Mouse (Mus musculus) erythroblast, adult 5-6 weeks (primary cell): Measurements from ENCODE around the gene Aspscr1. TPM values are rescaled to one million over a fixed set of nuclear protein-coding genes. Genes with fewer than 3 reads are reported as not detected.

Source experiments
- ATAC-seq: replicated peaks from 2 replicates; pipeline ENCODE4 v1.8.0; 2016; ENCODE audit warnings: moderate number of reproducible peaks, mild to moderate bottlenecking, moderate TSS enrichment, inconsistent platforms; ENCODE audit not compliant: poor library complexity, low FRiP score, severe bottlenecking
- total RNA-seq, 2 experiments: library from RNA; stranded (forward) in 1 of 2; stranded (reverse) in 1 of 2; fragments of 150-400 nt in 1 of 2; fragments of 200-764, 138-1000 nt in 1 of 2; gene quantifications; 2 replicates each; pipeline versions ENCODE4 v1.2.3 to v1.2.4; 2015 to 2017; ENCODE audit warnings: low replicate concordance in 2 of 2

Aspscr1 gene
- total RNA-seq, 2 experiments from 2014 or later = 15.9 to 16.7 TPM

GRCm38 (mm10) chr11:120710672-120711071 is 37.9 kb downstream of the Aspscr1 start:
- no peak for ATAC-seq

DNA sequence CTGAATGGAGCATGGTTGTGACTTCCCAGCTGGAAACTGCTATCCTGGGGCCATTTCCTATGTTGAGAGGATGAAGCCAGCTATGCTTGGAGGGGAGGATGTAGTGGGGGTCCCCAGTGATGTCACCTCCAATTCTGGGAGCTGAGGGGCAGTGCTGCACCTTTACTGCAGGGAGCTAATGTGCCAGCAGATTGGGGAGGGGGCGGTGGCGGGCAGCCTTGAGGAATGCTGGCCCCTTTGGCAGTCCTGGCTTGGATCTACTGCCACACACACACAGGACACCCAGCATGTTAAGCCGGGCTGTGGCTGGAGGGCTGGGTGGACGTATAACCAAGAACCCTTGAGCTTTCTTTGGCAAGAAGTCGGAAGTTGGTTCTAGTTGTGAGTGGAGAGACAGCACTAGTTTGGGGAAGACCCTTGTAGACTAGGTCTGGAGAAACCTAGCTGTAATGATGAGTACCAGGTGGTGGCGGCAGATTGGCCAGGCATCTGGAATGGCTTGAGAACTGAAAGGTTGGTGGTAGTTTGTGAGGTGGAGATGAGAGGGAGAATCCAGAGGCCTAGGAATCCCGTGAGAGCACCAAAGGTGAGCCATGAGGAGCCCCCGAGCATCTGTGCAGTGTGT is 39.3 kb downstream of the Aspscr1 start:
- no peak for ATAC-seq

DNA sequence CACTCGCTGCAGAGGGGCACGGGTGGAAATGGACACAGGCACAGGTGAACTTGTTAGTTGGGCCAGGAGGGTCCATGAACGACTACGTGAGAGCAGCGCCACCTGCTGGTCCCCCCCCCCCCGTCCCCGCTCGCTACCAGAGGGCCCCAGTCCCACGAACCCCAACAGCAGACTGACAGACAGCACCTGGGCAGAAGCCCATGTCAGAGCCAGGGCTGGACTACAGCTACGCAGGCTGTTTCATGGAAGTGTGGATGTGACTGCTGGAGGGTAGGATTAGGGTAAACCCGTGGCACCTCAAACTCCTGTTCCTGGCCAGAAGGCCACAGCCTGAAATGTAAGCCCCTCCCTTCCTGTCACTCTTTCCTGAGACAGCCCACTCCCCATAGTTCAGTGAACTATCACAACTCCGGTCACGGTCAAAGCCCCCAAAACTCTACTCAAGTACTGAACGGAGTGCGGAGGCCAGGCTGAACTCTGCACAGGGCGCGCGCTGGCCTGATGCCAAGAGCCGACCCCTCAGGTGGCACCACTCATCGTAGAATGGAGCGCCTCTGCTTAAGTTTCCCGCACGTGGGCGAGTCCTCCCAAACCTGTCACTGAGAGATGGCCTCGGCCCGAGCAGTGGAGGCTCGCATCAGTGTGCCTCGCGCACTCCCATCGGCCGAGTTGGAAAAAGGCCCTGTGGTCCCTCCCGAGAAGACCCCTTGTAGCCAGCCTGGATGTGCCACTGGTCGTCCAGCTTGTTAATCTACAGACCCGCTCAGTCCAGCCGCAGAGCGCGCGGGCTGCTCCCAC is 40.2 kb downstream of the Aspscr1 start:
- ATAC-seq = peak; percentile 19

DNA sequence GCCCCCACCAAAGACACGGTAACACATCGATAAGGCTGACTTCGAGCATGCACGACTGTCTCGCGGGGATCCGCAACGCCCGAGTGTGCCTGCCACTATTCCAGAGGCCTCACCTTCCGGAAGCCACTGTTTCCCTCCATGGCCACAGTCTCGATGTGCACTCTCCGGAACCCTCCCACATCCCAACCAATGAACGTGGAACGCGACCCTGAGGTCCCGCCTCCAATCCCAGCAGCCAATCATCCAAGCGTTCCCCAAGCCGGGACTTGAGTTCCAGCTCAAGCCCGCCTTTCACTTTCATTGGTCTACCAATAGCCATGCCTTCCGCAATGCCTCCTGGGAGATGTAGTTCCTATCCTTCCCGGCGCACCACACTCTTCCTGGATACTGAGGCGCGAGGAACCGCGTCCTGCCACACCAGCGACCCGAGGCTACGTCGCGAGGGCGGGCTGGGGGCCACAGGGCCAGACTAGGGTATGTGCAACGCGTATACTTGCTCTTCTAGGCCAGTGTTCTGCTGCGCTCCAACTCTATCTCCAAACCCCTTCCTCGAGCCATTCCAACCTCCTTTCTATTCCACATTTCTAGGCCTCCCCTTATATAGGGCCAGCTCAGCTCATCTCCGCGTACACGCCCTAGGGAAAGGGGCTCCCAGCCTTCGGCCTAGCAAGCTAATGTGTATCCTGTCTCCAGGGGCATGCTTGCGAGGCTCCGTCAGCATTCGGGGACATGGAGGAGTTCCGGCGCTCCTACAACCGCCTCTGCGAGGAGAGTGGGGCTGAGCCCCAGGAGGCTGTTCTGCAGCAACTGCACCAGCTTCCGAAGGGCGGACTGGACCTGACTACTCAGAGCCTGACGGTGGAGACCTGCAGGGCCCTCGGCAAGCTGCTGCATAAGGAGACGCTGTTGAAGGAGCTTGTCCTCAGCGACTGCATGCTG is 41.1 kb downstream of the Aspscr1 start, which contains the start of the genes Cenpx and Lrrc45:
Cenpx (minus strand) TSS at position 159 of the 939 bp plus-strand sequence.
Lrrc45 (plus strand) TSS at position 346 of the 939 bp plus-strand sequence.
- ATAC-seq = peak; percentile 90

DNA sequence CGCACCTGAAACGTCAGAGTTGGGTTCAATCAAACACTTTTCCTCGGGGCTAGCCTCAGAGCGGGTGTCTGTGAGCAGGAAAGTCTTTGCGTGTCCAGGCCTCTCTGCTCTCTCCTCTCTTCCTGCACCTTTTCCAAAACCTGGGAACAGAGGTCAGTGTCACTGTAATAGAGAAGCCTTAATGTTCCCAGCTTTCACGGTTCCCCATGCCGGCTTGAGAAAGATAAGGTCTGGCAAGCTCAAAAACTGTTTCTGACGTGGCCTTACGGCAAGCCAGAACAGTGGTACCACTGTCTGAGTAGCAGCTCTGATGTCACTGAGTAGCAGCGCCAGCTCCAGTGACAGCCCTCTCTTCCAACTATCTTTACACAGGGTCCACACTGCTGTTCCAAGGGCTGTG is 41.8 kb downstream of the Aspscr1 start:
- ATAC-seq = no peak

GRCm38 (mm10) chr11:120715131-120715530 is 42.4 kb downstream of the Aspscr1 start:
- no peak for ATAC-seq

DNA sequence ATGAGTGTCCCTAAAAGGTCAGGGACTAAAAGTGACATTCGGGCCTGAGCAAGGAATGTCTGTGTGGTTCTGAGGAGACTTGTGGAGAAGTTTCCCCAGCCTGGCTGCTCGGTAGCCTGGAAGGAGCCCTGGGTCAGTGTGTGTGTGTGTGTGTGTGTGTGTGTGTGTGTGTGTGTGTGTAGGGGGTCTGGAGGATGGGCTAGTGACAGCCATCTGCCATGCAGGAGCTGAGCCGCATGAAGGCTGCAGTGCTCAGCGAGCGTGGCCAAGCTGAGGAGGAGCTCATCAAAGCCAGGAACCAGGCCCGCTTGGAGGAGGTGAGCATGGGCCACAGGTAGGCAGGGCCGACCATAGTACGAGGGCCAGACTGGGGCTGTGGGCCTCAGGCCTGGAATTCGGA is 46.5 kb downstream of the Aspscr1 start:
- ATAC-seq = no peak

DNA sequence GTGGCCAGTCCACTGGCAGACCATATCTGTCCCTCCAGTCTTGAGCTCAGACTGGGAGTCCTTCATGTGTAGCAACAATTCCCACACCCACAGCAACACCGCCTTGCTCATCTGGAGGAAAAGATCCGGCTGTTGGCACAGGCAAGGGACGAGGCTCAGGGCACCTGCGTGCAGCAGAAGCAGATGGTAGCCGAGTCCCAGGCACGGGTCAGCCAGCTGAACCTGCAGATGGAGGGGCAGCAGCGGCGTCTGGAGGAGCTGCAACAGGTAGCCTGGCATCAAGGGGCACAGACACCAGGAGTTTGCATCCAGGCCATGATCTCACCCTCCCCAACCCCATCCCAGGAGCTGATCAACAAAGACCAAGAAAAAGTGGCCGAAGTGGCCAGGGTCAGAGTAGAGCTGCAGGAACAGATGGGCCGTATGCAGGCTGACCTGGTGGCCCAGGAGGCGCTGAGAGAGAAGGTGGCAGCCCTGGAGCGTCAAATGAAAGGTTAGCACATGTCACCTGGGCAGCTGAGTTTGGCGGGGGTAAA is 47.1 kb downstream of the Aspscr1 start:
- no peak for ATAC-seq

- ATAC-seq = peak; percentile 54; the same call in 1 of the 2 replicates
Observed at GRCm38 (mm10) chr11:120720450-120720849, 47.7 kb downstream of the Aspscr1 start.

- no peak for ATAC-seq
Observed at GRCm38 (mm10) chr11:120721124-120722066, 48.6 kb downstream of the Aspscr1 start, which contains the start of gene Rac3. Rac3 (plus strand) TSS chr11:120721470.

DNA sequence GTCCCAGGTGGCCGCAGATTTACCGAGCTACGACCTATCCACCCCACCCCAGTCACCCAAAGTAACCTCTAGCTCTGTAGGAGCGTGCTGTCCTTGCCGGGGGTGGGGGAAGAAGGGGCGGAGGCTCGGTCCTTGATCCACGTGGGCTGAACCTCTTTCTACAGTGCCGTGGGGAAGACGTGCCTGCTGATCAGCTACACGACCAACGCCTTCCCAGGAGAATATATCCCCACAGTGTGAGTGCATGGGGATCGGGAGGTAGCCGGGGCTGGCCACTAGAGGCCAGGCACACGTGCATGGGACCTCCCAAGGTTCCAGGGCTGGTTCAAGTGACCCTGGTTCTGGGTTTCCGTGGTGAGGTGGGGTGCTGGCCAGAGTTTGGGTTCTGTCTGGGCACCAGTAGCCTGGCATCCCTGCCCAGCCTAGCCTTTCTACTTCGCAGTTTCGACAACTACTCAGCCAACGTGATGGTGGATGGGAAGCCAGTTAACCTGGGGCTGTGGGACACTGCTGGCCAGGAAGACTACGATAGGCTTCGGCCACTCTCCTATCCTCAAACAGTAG is 49.4 kb downstream of the Aspscr1 start:
- ATAC-seq = no peak

GRCm38 (mm10) chr11:120722761-120723382 is 50.1 kb downstream of the Aspscr1 start:
- no peak for ATAC-seq

DNA sequence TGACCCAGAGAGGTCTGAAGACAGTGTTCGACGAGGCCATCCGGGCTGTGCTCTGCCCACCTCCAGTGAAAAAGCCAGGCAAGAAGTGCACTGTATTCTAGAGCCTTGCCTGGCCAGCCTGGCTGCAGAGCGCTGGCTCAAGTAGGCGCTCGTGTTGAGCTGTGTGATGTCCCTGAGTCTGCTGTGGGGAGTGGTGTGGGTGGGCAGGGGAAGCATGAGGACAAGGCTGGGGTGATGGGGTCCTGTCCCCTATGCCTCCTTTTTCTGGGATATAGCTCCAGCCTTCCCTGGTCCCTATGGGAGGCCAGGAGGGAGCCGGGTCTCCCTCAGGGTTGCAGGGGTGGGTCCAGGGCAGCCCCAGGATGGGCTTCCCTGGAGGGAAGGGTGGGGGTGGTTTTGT is 50.7 kb downstream of the Aspscr1 start:
- no peak for ATAC-seq

DNA sequence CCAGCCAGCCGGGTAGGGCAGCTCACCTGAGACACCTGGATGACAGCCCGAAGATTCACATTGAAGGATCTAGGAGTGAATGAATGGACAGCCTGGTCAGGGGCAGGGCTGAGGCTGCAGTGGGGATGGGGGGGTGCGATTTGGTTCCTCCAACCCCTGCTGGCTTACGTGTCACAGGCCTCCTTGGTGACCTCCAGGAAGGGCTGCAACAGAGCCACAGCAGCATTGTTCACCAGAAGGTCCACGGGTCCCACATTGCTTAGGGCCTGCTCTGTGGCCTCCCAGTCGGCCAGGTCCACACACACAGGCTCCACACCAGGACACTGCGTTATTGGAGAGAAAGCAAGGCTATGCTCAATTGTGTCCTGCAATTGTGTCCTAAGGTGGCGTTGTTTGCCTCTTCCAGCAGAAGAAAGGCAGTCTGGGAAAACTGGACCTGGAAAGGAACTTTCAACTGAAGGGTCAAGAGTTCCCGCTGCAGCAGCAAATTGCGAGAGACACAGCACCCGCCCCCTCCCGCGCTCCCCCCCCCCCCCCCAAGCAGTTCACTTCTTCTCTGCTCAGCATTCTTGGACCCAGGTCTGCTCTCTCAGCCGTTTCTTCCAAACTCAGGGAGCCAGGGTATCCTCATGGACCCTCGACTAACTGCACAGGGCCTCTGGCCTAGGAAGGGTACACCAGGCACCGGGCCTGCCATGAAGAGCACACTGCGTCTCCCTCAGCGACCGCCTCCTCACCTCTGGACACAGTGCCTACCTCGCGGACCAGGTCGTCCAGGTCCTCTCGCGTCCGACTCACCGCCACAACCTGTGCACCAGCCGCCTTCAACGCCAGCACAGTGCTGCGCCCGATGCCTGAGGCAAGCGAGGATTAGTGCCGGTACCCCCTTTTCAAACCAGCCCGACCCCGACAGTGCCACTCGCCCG is 53.7 kb downstream of the Aspscr1 start:
- peak; percentile 8; the same call in 1 of the 2 replicates for ATAC-seq

- peak; percentile 68 for ATAC-seq
Observed at GRCm38 (mm10) chr11:120727169-120727527, 54.4 kb downstream of the Aspscr1 start, which contains the start of gene Dcxr. Dcxr (minus strand) TSS chr11:120727281.

- no peak for ATAC-seq
Observed at GRCm38 (mm10) chr11:120727564-120727963, 54.8 kb downstream of the Aspscr1 start.
